Mouse (Mus musculus) frontal cortex, adult 2 months (tissue): Measurements from ENCODE around the gene Gemin4. TPM values are rescaled to one million over a fixed set of nuclear protein-coding genes. Genes with fewer than 3 reads are reported as not detected.

ENCODE experiments used
- DNase-seq, 2 experiments: peaks; one replicate each; pipeline ENCODE4 v3.0.0; 2022; ENCODE audit warnings: low spot score in 1 of 2; ENCODE audit errors: extremely low spot score in 1 of 2
- polyA plus RNA-seq: library from polyadenylated mRNA; depleted of rRNA; stranded (reverse); fragments of >200 nt; gene quantifications from 2 replicates; pipeline ENCODE4 v1.2.3, GENCODE M21; 2012; rRNA removed

Gene Gemin4
- 5.3 and 8.0 TPM in 2 replicates for polyA plus RNA-seq

- DNase-seq = peak; percentile 92 to 98
Measured at GRCm38 (mm10) chr11:76217390-76217800, at the start of gene Gemin4, which contains the start of gene Dbil5. Gene Gemin4 (minus strand): TSS chr11:76217664. Gene Dbil5 (plus strand): TSS chr11:76217608.

GRCm38 (mm10) chr11:76262611-76263351, 45.3 kb upstream of the Gemin4 start:
- DNase-seq = no peak

DNA sequence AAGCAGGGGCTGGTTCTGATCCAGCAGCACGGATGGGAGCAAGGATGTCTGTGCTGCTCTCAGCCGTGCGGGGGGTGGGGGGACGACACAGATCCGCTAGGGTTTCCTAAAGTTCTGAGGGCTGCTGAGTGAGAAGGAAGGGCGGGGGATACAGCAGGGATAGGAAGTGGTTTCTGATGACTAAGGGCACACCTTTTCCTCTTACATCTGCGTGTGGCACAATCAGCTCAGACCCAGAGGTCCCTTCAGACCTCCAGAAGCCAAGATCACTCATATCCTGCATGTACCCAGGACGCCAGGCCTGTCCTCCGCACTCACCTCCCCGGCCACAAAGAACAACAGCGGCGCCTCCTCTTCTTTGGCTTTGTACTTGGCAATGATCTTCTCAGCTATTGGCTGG, 43.8 kb upstream of the Gemin4 start:
- DNase-seq = no peak

GRCm38 (mm10) chr11:76260208-76261050, 43.0 kb upstream of the Gemin4 start:
- no peak for DNase-seq

- no peak for DNase-seq
Measured at GRCm38 (mm10) chr11:76258511-76258910, 41.0 kb upstream of the Gemin4 start.

GRCm38 (mm10) chr11:76257386-76257785, 39.9 kb upstream of the Gemin4 start:
- DNase-seq = no peak

GRCm38 (mm10) chr11:76256129-76256528, 38.7 kb upstream of the Gemin4 start:
- DNase-seq = no peak

DNA sequence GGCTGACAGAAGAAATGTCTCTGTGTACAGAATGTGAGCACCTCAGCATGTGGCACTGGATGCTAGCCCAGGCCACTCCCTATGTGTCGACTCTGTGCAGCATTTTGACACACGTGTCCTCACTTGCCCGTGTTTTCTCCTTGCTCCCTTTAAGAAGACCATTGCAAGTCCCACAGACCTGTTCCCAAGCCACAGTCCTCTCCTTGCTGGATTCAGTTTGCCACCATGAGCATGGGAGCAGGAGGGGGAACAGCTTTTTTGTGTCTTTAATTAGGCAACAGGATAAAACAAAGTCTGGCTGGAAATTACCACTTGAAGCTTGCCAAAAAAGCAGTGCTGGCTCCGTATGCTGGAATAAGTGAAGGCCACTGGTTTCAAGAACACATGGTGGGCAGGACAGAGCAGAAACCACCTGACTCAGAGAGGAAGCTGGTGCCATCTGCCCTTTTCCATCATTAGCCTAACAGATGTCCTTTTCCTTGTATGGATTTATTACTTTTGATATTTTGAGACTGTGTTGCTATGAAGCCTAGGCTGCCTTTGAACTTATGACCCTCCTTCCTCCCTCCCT, 38.1 kb upstream of the Gemin4 start:
- DNase-seq = peak in 1 of 2 experiments; percentile 20

GRCm38 (mm10) chr11:76253918-76254264, 36.4 kb upstream of the Gemin4 start:
- DNase-seq = no peak

DNA sequence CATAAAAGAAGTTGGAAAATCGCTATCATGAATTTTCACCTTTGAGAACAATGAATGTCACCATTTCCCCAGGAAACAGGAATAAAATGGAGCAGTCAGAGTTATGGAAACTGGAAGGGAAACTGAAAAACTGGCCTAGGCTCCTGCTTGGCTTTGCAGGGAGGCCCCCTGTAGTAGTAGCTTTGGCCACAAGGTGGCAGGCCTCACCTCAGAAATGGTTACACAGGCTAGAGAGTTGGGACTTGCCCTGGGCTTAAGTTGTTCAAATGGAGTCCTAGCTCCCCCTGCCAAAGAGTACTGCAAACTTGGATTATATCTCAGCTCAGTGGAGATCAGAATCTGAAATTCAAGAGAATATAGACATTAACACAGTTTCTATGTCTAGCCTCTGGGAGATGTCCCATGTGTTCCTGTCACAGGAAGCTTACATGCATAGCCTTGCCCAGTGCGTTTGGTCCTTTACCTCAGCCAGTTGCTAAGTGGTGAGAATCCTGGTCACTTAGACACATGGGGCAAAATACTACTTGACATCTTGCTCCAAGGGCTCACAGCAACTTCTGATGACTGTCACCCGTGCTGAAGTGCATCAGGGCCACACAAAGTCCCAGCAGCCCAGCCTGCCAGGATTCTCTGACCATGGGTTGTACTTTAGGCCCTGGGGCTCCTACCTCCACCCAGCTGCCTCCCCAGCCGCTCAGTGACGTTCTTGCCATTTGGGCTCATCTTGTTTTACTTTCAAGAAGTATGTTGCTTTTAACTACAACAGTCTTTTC, 35.9 kb upstream of the Gemin4 start:
- peak; percentile 55 to 93 for DNase-seq

DNA sequence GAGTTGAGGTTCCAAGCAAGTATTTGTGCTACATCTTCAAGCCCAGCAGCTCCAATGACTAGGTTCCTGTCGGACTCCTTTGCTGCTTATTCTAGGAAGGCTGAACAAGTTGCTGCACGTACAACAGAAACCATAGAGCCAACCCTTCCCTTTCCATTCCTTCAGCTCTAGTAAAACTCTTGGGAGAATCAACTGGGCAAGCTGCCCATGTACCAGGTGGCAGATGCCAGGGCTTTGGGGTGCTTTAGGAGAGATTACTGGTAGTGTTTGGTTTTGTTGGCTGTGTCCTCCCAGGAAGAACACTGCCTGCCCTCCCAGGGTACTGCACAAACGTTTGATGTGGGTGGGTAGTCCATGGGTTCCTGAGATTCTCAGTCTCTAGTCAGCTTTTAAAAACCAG, 34.6 kb upstream of the Gemin4 start:
- no peak for DNase-seq

GRCm38 (mm10) chr11:76247239-76247638, 29.8 kb upstream of the Gemin4 start:
- DNase-seq = no peak

DNA sequence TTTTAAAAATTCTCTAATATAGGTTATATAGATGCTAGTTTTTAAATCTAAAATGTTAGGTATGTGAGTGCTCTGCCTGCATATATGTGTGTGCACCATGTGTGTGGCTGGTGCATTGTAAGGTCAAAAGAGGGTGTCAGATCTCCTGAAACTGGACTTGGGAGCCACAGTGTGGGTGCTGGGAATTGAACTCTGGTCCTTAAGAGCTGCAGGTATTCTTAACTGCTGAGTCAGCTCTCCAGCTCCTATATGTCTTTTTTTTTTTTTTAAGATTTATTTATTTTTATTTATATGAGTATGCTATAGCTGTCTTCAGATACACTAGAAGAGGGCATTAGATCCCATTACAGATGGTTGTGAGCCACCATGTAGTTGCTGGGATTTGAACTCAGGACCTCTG, 29.0 kb upstream of the Gemin4 start:
- no peak for DNase-seq

- DNase-seq = no peak
Measured at GRCm38 (mm10) chr11:76243811-76244546, 26.5 kb upstream of the Gemin4 start.

GRCm38 (mm10) chr11:76242901-76243810, 25.7 kb upstream of the Gemin4 start, which contains the start of the genes Mrm3 and Glod4:
Gene Mrm3 (plus strand): TSS chr11:76243715.
Gene Glod4 (minus strand): TSS chr11:76243725.
- peak; percentile 84 to 95 for DNase-seq

- DNase-seq = no peak
Measured at GRCm38 (mm10) chr11:76239750-76240149, 22.3 kb upstream of the Gemin4 start.

DNA sequence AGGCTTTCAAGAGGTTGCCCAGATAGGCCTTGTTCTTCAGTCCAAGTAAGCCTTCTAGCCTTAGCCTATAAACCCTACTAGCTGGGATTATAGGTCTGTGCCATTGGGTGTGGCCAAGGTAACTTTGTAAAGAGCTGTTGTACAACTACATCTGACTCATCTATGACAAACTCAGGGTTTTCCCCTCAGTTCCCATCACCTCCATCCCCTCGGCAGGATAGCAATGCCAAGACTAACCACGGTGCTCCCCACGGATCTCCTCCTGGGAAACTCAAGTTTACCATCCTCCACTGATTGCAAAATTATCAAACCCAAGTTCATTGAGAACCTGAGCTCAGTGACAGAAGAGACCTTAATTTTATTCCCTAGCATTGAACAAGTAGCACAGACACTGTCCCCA, 18.7 kb upstream of the Gemin4 start:
- no peak for DNase-seq

GRCm38 (mm10) chr11:76225051-76225450, 7.6 kb upstream of the Gemin4 start:
- no peak for DNase-seq

DNA sequence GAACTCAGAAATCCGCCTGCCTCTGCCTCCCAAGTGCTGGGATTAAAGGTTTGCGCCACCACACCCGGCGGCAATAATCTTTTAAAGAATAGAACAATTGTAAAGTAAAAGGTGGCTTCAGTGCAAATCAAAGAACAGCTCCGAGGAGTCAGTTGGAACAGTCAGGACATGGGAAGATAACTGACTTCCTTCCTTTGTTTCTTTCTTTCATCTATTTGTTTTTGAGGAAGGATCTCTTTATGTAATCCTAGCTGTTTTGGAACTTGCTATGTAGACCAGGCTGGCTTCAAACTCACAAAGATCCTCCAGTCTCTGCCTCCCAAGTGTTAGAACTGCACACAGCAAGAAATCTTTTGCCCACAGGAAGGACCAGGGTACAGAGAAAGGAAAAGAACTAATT, 7.2 kb upstream of the Gemin4 start:
- no peak for DNase-seq
